Mouse (Mus musculus) liver, adult 2 months (tissue): ENCODE measurements around the gene Gprc5d.

Experiments
- CTCF ChIP-seq: fragments of 200-500 bp; IDR thresholded peaks from 2 replicates; pipeline ENCODE4 v1.5.1; 2011; ENCODE audit warnings: low read depth, low read length, control low read depth
- POLR2A ChIP-seq: fragments of 200-500 bp; IDR thresholded peaks from 2 replicates; pipeline ENCODE4 v1.6.1; 2011; ENCODE audit warnings: low read length, control low read depth; ENCODE audit not compliant: insufficient read depth; ENCODE audit errors: extremely low read depth

DNA sequence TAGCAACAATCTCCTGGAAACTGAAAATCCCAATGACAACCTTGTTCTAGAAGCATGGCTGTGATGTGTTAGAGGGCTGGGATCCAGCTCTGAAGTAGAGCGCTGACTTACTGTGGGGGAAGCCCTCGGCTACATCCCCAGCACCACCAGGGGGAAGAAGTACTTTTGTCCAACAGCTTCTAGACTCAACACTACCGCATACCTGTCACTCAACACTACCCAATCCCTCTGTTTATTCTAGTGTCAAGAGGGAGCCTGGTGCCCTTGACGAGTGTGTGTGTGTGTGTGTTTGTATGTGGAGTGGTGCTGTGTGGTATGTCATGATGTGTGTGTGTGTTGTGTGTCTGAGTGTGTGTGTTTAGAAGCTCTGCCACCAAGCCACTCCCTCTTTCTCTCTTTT is 39.4 kb upstream of the Gprc5d start:
- no peak for TF ChIP-seq POLR2A
- TF ChIP-seq CTCF, result no peak
